Comparison of ENCODE assay signal across 10 mouse cellular contexts in the genomic region with DNA sequence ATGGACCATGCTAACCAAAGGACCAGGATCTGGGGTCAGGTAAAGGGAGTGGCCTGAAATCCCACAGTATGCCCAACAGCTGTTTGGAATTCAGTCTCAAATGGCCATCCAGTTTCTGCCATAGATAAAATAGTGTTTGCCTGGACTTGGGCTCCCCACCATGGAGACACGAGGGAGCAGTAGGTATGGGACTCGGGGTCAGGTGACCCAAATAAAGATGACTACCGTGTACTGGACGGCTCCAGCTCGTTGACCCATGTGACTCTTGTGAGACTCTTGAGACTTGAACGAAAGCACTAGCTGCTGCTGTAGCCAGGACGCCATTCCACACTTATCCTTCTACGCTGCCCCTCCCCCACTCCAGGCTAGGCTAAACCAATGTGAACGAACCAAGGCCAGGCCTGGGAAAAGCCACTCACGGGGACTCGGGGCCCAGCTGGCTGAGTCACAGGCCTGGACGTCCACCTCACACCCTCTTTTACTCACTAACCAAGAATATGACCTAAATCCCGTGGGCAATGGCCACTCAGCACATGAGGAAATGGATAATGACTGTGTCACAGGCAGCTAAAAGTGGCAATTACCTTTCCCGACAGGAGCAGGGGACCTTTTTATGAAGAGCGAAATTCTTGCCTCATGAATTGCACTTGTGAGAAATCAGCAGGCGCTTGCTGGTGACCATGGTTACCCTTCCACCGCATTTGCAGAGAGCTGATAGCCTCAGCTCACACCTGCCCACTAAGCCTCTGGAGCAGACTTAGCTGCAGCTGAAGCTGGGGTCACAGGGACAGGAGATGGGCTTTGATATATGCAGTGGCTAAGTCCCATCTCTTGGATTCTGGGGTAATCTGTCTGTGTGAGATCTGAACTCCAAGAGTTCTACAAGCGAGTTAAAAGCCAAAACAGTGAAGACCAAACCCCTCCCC. TPM values are rescaled to one million over a fixed set of nuclear protein-coding genes. Genes with fewer than 3 reads are reported as not detected.
DNase-seq lines count a peak whose midpoint lies in the region; ATAC-seq and TF ChIP-seq lines count a peak whose summit lies in the region.
"Had no signal": no experiment of that assay in that cellular context is flagged by ENCODE, and none has a peak within 500 bp of the region (broad histone marks: within the 10 kb centered on the region; RNA-seq: fewer than 3 reads in every experiment).

No protein-coding gene starts in this region.

- WGBS in heart, embryonic 10.5 days: 33% methylated on average over 18 of the region's 18 CpGs
- 46% methylated on average over 18 of the region's 18 CpGs for WGBS in intestine, embryonic 14.5 days
- WGBS in lung, postnatal 0 days: 42% methylated on average over 18 of the region's 18 CpGs
- WGBS in stomach, postnatal 0 days: 55% methylated on average over 18 of the region's 18 CpGs

- intact Hi-C loops in heart, postnatal 36 days (cut with DNase I): no loop called here

- no peaks in the 10 kb centered on the region for H3K27me3 ChIP-seq in heart, embryonic 10.5 days (ENCODE audit: insufficient read depth, poor library complexity, severe bottlenecking)
- no peaks in the 10 kb centered on the region for H3K27me3 ChIP-seq in intestine, embryonic 14.5 days (replicated peaks; ENCODE audit: control insufficient read depth, insufficient read depth, low read length)
- H3K27me3 ChIP-seq in lung, postnatal 0 days (replicated peaks; ENCODE audit: insufficient read depth, low read length): no peaks in the 10 kb centered on the region
- no peaks in the 10 kb centered on the region for H3K27me3 ChIP-seq in stomach, postnatal 0 days (ENCODE audit: control insufficient read depth, insufficient read depth, low read length)
- H3K27me3 ChIP-seq: embryonic facial prominence, embryonic 13.5 days; liver, embryonic 15.5 days had no signal

- H3K4me3 ChIP-seq in heart, embryonic 10.5 days: no peak overlapping the region
- no peak overlapping the region for H3K4me3 ChIP-seq in intestine, embryonic 14.5 days (ENCODE audit: low read depth, low read length)
- no peak overlapping the region for H3K4me3 ChIP-seq in lung, postnatal 0 days (ENCODE audit: low read depth, low read length)
- no peak overlapping the region for H3K4me3 ChIP-seq in stomach, postnatal 0 days (ENCODE audit: low read depth, low read length)
- H3K4me3 ChIP-seq: embryonic facial prominence, embryonic 13.5 days; liver, embryonic 15.5 days had no signal

- peaks cover 19% of the 10 kb centered on the region for H3K4me1 ChIP-seq in heart, embryonic 10.5 days
- no peaks in the 10 kb centered on the region for H3K4me1 ChIP-seq in intestine, embryonic 14.5 days (replicated peaks; ENCODE audit: control insufficient read depth, insufficient read depth, low read length)
- no peaks in the 10 kb centered on the region for H3K4me1 ChIP-seq in lung, postnatal 0 days (ENCODE audit: insufficient read depth, low read depth, low read length)
- H3K4me1 ChIP-seq in stomach, postnatal 0 days (replicated peaks; ENCODE audit: control insufficient read depth, insufficient read depth): no peaks in the 10 kb centered on the region
- H3K4me1 ChIP-seq: liver, embryonic 15.5 days had no signal

- no peak; the same call in 1 of the 2 replicates for TF ChIP-seq CTCF in lung, postnatal 0 days (IDR thresholded peaks at IDR 0.05)
- TF ChIP-seq CTCF in stomach, postnatal 0 days (IDR thresholded peaks at IDR 0.05; ENCODE audit: low read depth): 0 out of 2 replicates have a peak, but pooled peaks have one; percentile 17

- H3K4me2 ChIP-seq in intestine, embryonic 14.5 days (ENCODE audit: low read length): no peak overlapping the region
- no peak overlapping the region for H3K4me2 ChIP-seq in lung, postnatal 0 days (replicated peaks; ENCODE audit: low read depth, low read length)
- H3K4me2 ChIP-seq in stomach, postnatal 0 days (replicated peaks; ENCODE audit: low read depth): no peak overlapping the region
- H3K4me2 ChIP-seq: embryonic facial prominence, embryonic 13.5 days; liver, embryonic 15.5 days had no signal

- H3K36me3 ChIP-seq in heart, embryonic 10.5 days: no peaks in the 10 kb centered on the region
- no peaks in the 10 kb centered on the region for H3K36me3 ChIP-seq in intestine, embryonic 14.5 days (ENCODE audit: control insufficient read depth, insufficient read depth, low read length)
- H3K36me3 ChIP-seq in lung, postnatal 0 days (ENCODE audit: insufficient read depth, low read length): no peaks in the 10 kb centered on the region
- H3K36me3 ChIP-seq in stomach, postnatal 0 days (ENCODE audit: control insufficient read depth, insufficient read depth, low read length): no peaks in the 10 kb centered on the region
- H3K36me3 ChIP-seq: embryonic facial prominence, embryonic 13.5 days; liver, embryonic 15.5 days had no signal

- TF ChIP-seq EP300 in lung, postnatal 0 days (IDR thresholded peaks at IDR 0.05): peak; percentile 85
- no peak for TF ChIP-seq EP300 in stomach, postnatal 0 days (optimal IDR thresholded peaks at IDR 0.05)

- H3K27ac ChIP-seq in heart, embryonic 10.5 days: peak overlapping the region; percentile 49
- H3K27ac ChIP-seq in intestine, embryonic 14.5 days (ENCODE audit: low read depth): no peak overlapping the region
- H3K27ac ChIP-seq in lung, postnatal 0 days (ENCODE audit: low read length): 0 out of 2 replicates have a peak overlapping the region, but pooled peaks have one; percentile 32
- no peak overlapping the region for H3K27ac ChIP-seq in stomach, postnatal 0 days (replicated peaks)
- H3K27ac ChIP-seq: embryonic facial prominence, embryonic 13.5 days; liver, embryonic 15.5 days had no signal

- no peak overlapping the region for H3K9ac ChIP-seq in intestine, embryonic 14.5 days (ENCODE audit: low read length)
- H3K9ac ChIP-seq in lung, postnatal 0 days (replicated peaks; ENCODE audit: low read depth): no peak overlapping the region
- H3K9ac ChIP-seq in stomach, postnatal 0 days (ENCODE audit: low read length): no peak overlapping the region
- H3K9ac ChIP-seq: embryonic facial prominence, embryonic 13.5 days; liver, embryonic 15.5 days had no signal

- H3K9me3 ChIP-seq in heart, embryonic 10.5 days: no peaks in the 10 kb centered on the region
- no peaks in the 10 kb centered on the region for H3K9me3 ChIP-seq in intestine, embryonic 14.5 days (ENCODE audit: control insufficient read depth, low read length)
- no peaks in the 10 kb centered on the region for H3K9me3 ChIP-seq in lung, postnatal 0 days (ENCODE audit: low read length)
- H3K9me3 ChIP-seq in stomach, postnatal 0 days (ENCODE audit: control insufficient read depth, low read length): no peaks in the 10 kb centered on the region
- H3K9me3 ChIP-seq: liver, embryonic 15.5 days had no signal

- ATAC-seq in intestine, embryonic 14.5 days (replicated peaks; ENCODE audit: low FRiP score, low TSS enrichment, low read depth): peak; percentile 58; the same call in 1 of the 2 replicates
- peak; percentile 92 for ATAC-seq in lung, postnatal 0 days
- ATAC-seq in stomach, postnatal 0 days (ENCODE audit: low FRiP score, low TSS enrichment): peak; percentile 46; the same call in 1 of the 2 replicates

- DNase-seq in heart, embryonic 10.5 days (ENCODE audit: low spot score): no peak
- no peak for DNase-seq in heart, postnatal 36 days
- peak; percentile 26 for DNase-seq in embryo, embryonic 11.5 days (ENCODE audit: low read depth, low spot score)
- peak; percentile 56 for DNase-seq in intestine, embryonic 14.5 days (ENCODE audit: low spot score)
- DNase-seq in lung, postnatal 0 days (ENCODE audit: low spot score): peak; percentile 90
- no peak for DNase-seq in stomach, postnatal 0 days (ENCODE audit: low spot score)
- no peak for DNase-seq in thymus, adult 18-20 months
- no peak for DNase-seq in cerebellum, adult 11-12 months

RNA-seq across cellular contexts. Expression of gene Mcfd2, which starts 28.7 kb away (rescaled TPM):
- 77.8 and 82.7 TPM in 2 replicates for polyA plus RNA-seq in heart, embryonic 10.5 days (2016; fragmentation: Nextera tagmentation; extraction: Ambion mirVana)
- total RNA-seq in heart, postnatal 36 days (2021): 10 to 100 TPM; 44.0 to 51.0 TPM
- polyA plus RNA-seq in intestine, embryonic 14.5 days (2014; fragmentation: Nextera tagmentation; extraction: Ambion mirVana): 87.9 and 93.9 TPM in 2 replicates
- polyA plus RNA-seq in lung, postnatal 0 days (2015; fragmentation: Nextera tagmentation; extraction: Ambion mirVana): 132 and 145 TPM in 2 replicates
- 80.4 and 84.4 TPM in 2 replicates for polyA plus RNA-seq in stomach, postnatal 0 days (2015; fragmentation: Nextera tagmentation; extraction: Ambion mirVana)

RNA-seq across cellular contexts. Expression of gene Ttc7, which starts 45.7 kb away (rescaled TPM):
- polyA plus RNA-seq in heart, embryonic 10.5 days (2016; fragmentation: Nextera tagmentation; extraction: Ambion mirVana): 2.8 and 4.7 TPM in 2 replicates
- total RNA-seq in heart, postnatal 36 days (2021): 10 to 100 TPM; 14.7 to 16.7 TPM
- polyA plus RNA-seq in intestine, embryonic 14.5 days (2014; fragmentation: Nextera tagmentation; extraction: Ambion mirVana): 11.2 and 11.9 TPM in 2 replicates
- 14.2 and 16.4 TPM in 2 replicates for polyA plus RNA-seq in lung, postnatal 0 days (2015; fragmentation: Nextera tagmentation; extraction: Ambion mirVana)
- polyA plus RNA-seq in stomach, postnatal 0 days (2015; fragmentation: Nextera tagmentation; extraction: Ambion mirVana): 19.9 and 21.2 TPM in 2 replicates

Comparison
In these comparisons a context has a peak if more than half of its experiments do, and no peak if none do; other contexts are left out.
1. DNase-seq: peak in embryo, embryonic 11.5 days (single experiment), intestine, embryonic 14.5 days (single experiment) and lung, postnatal 0 days (single experiment); none in heart, embryonic 10.5 days (single experiment), heart, postnatal 36 days (0 of 2), stomach, postnatal 0 days (single experiment), thymus, adult 18-20 months (0 of 2) and cerebellum, adult 11-12 months (single experiment).
2. H3K27ac ChIP-seq: peak in heart, embryonic 10.5 days (single experiment) and lung, postnatal 0 days (single experiment); none in intestine, embryonic 14.5 days (single experiment) and stomach, postnatal 0 days (single experiment).
3. Peak in every context shown above with its lines, with median percentiles within 50 percentile points of each other: ATAC-seq.